Mouse (Mus musculus) brain, embryonic 14.5 days (tissue): ENCODE results near the gene Amot. TPM values are rescaled to one million over a fixed set of nuclear protein-coding genes. Genes with fewer than 3 reads are reported as not detected.

ENCODE experiments used
- DNase-seq: peaks from one replicate; pipeline ENCODE4 v3.0.0-alpha.2; 2011; ENCODE audit warnings: low read depth
- CTCF ChIP-seq: fragments of 200-500 bp; IDR thresholded peaks from 2 replicates; pipeline ENCODE4 v1.5.1; 2012; ENCODE audit warnings: inconsistent platforms, mild to moderate bottlenecking, moderate library complexity, borderline replicate concordance; ENCODE audit not compliant: insufficient read depth, insufficient read length; ENCODE audit errors: extremely low read depth
- POLR2A ChIP-seq: fragments of 200-500 bp; IDR thresholded peaks from 2 replicates; pipeline ENCODE4 v1.6.1; 2012; ENCODE audit warnings: mild to moderate bottlenecking, inconsistent platforms, borderline replicate concordance; ENCODE audit not compliant: poor library complexity, insufficient read depth, insufficient read length, severe bottlenecking; ENCODE audit errors: extremely low read depth
- polyA plus RNA-seq: library from polyadenylated mRNA; depleted of rRNA; stranded (reverse); fragments of >200 nt; gene quantifications from 2 replicates; pipeline ENCODE4 v1.2.3, GENCODE M21; 2012

Gene Amot
- polyA plus RNA-seq, 1 experiment, result 17.8 TPM

DNA sequence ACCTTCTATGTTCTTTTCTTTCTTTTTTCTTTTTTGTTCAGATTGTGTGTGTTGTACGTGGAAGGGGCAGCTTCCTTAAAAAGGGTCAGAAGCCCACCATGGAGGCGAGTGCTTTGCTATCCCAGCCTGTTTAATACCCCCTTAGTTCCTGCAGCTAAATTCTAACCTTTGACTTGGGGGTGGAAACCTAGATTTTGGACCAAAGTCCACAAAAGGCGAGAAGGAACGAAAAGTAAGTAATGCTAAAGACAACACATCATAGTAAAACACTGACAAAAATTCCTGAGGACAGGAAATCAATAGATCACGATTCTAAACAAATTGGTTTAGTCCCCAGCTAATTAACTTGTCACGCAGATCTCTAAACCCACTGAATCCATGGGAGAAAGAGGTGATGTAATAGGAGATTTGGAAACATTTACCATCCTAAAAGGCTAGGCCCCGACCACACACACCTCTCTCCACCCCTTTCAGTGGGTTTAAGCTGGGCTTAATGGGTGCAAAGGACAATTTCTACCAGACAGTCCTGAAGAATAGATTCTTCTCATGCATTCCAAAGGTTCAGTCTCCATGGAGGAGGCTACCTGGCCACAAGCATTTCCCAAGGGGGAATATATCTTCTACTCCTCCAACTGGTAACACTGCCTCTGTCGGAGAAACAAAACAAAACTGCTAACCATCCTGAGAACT is 3.2 kb downstream of the Amot start:
- DNase-seq, result no peak
- TF ChIP-seq POLR2A (no peak), CTCF (no peak)

DNA sequence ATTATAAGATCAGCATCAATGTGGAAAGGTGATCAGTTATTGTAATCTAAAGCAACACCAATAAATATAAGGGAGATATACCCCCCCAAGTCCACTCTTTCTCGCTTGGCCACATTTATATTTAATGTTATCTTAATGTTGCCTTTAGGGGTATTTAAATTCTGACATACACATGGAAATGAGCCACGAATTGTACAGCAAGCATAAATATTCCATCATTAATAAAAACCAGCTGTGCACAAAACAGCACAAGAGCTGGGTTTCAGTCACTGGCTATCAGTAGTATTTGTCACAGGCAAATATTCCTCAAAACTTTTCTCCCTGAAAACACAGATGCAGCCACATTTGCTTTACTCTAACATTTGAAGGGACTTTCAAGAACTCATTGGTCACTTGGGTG is 5.9 kb downstream of the Amot start:
- no peak for DNase-seq
- TF ChIP-seq CTCF, result no peak
- no peak for TF ChIP-seq POLR2A

DNA sequence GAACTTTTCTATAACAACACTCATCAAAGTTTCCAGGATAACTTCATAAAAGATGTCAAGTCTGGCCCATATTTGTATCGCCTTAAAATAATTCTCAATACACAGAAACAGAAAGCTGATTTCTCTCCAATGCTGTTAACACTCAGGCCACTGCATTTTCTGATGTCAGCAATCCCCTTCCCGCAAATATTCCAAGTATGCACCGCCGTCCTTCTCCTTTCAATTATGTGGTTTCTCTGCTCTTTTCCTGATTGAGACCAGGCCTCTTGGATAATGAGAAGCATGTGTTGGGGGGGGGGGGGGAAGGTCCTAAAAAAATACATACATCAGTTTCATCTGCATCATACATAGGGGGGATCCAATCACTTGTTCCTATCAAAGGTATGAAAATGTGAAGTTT is 6.3 kb downstream of the Amot start:
- DNase-seq, result no peak
- TF ChIP-seq POLR2A (no peak), CTCF (no peak)

DNA sequence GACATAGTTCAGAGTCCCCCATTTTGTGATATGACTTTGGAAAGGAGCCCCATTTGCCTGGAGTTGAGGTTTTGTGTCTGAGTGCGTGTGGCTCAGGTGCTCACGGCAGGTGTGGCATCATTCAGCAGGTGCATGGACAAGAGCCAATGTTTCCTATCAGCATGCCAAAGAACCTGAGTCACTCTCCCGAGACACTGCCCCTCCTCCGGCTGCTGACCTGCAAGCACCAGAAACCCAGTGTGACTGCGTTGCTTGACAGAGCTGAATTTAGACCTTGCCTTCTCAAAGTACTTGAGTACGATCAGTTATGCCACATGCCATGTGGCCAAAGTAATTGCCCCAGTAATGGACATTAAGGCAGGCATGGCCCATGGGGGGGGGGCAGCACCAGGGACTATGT is 7.5 kb downstream of the Amot start:
- TF ChIP-seq CTCF (no peak), POLR2A (no peak)
- DNase-seq, result no peak

DNA sequence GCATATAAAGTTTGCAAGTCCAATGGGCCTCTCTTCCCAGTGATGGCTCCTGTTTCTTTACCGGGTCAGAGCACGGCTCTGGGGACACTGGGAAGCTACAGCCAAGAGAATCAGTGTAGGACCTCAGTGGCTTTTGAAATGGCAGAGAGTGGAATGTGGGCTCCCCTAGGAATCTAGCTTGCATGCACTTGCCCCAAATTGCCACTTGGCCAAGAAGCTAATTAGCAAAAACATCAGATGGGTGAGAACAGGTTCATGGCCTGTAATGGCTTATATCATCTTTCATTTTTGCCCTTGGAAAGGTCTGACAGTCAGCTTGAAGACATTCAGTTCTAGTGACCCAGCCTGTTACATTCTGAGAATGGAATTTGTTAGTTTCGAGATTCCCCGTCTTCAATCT is 9.6 kb downstream of the Amot start:
- DNase-seq, result no peak
- TF ChIP-seq POLR2A (no peak), CTCF (no peak)

DNA sequence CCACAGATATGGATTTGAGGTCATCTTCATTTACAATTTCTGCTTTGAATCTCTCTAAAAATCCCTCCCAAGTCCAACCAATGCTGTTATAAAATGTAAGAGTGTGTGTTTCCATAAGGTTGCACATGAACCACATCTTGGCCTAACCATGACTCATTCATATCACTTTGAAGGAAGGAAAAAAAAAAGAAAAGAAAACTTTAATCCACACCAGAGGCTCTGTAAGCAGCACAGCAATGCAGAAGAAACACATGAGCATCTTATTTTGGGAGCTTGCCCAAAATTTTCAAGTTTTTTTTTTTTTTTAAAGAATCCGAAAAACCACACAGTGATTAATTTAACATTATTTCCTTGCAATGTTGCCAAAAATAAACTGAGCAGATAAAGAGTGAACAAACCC is 14.2 kb downstream of the Amot start:
- TF ChIP-seq POLR2A (no peak), CTCF (no peak)

DNA sequence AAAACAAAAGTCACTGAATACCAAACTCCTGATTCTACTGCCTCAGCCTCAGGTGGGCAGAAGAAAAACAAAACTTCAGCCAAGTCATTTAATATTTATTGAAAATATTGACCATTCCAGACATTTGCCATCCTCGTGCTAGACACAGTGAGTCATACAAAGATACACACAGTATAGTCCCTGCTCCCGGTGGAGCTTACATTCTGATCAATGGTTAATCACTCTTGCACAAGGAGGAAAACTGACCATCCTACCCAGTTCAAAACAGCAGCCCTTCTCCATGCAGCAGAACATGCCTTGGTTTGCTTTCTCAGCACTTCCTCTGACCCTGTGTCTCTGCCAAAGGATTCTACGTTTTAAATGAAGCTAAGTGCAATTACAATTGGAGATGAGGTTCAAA is 14.6 kb downstream of the Amot start:
- DNase-seq, result no peak
- TF ChIP-seq POLR2A (no peak), CTCF (no peak)

More for the DNA sequence above, 14.2 kb downstream of the Amot start:
- no peak for DNase-seq

DNA sequence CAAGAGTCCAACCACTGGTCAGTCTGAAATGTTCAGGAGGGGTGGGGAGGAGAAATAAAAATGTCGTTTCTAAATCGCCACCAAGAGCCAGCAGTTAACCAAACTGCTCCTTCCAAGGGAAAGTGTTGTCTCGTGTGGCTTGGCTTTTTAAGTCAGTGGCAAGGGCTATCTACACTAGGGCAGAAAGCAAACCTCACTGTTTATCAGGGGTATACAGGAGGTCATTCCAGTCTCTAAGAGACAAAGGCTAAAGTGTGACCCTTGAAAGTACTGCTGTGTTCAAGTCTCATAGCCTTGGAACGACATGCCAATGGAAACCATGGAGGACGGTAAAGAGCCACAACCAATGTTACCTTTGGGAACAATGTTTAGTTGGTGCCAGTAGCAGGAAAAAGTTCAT is 15.0 kb downstream of the Amot start:
- no peak for TF ChIP-seq POLR2A
- no peak for TF ChIP-seq CTCF
- no peak for DNase-seq

DNA sequence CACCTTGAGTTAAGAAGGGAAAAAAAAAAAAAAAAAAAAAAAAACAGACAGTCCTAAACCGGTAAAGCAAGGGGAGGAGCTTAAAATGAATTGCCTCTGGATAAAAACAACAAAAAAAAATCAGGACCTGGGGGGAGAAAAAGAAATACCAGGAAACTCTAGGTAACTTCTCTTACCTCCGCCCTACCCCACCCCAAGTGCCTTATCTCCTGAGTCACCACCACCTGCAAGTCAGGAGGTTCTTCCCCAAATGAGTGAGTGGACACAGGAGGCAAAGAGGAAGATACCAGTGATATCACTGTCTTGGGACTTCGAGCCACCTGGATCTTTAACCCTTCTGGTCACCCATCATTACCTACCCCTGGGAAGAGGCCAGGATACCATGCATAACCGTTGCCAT is 19.5 kb downstream of the Amot start:
- no peak for TF ChIP-seq POLR2A
- no peak for TF ChIP-seq CTCF
- no peak for DNase-seq

DNA sequence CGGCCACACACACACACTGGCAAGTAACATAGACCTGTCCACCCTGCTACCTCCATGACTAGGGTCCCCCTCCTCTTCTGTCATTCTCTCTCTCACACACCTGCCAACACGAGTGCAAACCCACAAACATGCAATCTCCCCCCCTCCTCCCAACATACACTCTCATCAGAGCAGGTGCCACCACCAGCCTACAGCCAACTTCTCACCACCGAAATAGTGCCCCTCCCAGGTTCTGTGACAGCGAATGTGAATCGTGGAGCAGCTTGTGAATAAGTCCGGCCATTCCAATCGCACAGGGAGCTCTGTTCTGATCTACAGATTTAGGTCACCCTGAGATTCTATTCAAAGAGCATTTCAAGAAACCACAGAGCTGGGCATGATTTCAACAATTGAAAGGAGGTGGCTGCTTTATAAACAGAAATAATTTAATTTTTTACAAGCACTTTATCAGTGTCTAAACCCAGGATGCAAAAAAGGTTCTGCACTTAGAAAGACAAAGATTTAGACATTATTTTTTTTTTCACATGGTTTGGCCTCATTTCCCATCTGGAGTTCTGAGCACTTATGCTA is 21.4 kb downstream of the Amot start:
- peak; percentile 33 for DNase-seq
- TF ChIP-seq CTCF (no peak), POLR2A (no peak)

DNA sequence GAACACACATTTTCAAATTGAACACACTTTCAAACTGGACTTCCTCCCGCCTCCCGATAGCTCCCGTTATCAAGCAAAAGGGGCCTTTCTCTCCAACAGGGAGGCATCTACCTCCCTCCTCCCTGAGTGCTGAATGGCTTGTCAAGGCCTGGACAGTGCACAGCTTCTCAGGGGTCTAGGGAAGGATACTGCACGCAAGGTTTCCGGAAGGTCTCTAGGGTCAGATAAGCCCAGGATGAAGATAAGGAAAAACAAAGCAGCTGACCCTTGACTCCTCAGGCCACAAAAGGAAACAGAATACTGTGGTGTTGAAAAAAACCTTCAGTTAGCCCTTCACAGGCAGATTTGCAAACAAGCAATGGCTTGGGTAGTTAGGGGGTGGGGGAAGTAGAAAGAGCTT is 22.6 kb downstream of the Amot start:
- no peak for DNase-seq

DNA sequence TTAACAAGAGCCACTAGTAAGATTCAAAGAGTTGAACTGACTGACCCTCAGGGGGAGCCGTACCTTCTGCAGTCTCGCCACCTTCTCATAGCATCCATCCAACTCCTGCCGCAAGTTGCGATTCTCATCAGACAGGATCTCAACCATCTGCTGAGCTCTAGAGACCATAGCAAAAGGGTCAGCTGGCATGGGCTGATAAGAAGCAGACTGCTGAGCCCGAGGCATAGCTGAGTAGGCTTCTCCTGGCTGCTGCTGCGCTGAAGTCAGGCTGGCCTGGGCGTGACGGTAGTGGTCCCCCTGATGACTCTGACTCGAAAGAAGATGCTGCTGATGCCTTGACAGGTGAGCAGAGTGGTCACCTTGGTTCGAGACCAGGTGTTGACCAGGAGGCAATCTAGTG is 25.0 kb downstream of the Amot start:
- no peak for DNase-seq
- TF ChIP-seq CTCF, result no peak
- TF ChIP-seq POLR2A, result no peak

More for the DNA sequence above, 22.6 kb downstream of the Amot start:
- no peak for TF ChIP-seq POLR2A
- no peak for TF ChIP-seq CTCF
